Comparison of ENCODE assay signal across 8 mouse cellular contexts in genomic region chr14:13933290-13934051, GRCm38 (mm10). TPM values are rescaled to one million over a fixed set of nuclear protein-coding genes. Genes with fewer than 3 reads are reported as not detected.
DNase-seq lines count a peak whose midpoint lies in the region; ATAC-seq and TF ChIP-seq lines count a peak whose summit lies in the region.

No protein-coding gene starts in this region.

- intact Hi-C loops in left cerebral cortex, postnatal 14 days (cut with DNase I) = no loop called here

- no peaks in the 10 kb centered on the region for H3K36me3 ChIP-seq in lung, embryonic 15.5 days
- H3K36me3 ChIP-seq in limb, embryonic 15.5 days = no peaks in the 10 kb centered on the region

- H3K4me3 ChIP-seq in lung, embryonic 15.5 days = peak overlapping the region; percentile 35
- H3K4me3 ChIP-seq in lung, adult 2 months (replicated peaks; ENCODE audit: extremely low read depth, low read depth, low read length) = no peak overlapping the region
- peak overlapping the region; percentile 37 for H3K4me3 ChIP-seq in limb, embryonic 15.5 days

- H3K4me2 ChIP-seq in lung, embryonic 15.5 days = peak overlapping the region; percentile 77
- H3K4me2 ChIP-seq in limb, embryonic 15.5 days = peak overlapping the region; percentile 72

- no peak overlapping the region for H3K27ac ChIP-seq in lung, embryonic 15.5 days
- H3K27ac ChIP-seq in limb, embryonic 15.5 days = no peak overlapping the region

- no peaks in the 10 kb centered on the region for H3K27me3 ChIP-seq in lung, embryonic 15.5 days
- H3K27me3 ChIP-seq in limb, embryonic 15.5 days = no peaks in the 10 kb centered on the region

- peak; percentile 62; the same call in 1 of the 2 replicates for ATAC-seq in lung, embryonic 15.5 days (ENCODE audit: borderline replicate concordance, extremely low read depth, low FRiP score, low TSS enrichment)
- ATAC-seq in erythroid progenitor cell, adult 5-6 weeks (replicated peaks; ENCODE audit: low FRiP score, poor library complexity, severe bottlenecking) = peak; percentile 39; the same call in 1 of the 2 replicates
- no peak for ATAC-seq in limb, embryonic 15.5 days (ENCODE audit: insufficient number of reproducible peaks, low FRiP score, low TSS enrichment, low read depth)

- TF ChIP-seq CTCF in lung, adult 2 months (IDR thresholded peaks at IDR 0.05; ENCODE audit: insufficient read depth, low read length) = no peak

- no peaks in the 10 kb centered on the region for H3K9me3 ChIP-seq in lung, embryonic 15.5 days
- no peaks in the 10 kb centered on the region for H3K9me3 ChIP-seq in limb, embryonic 15.5 days

- no peak for TF ChIP-seq POLR2A in lung, adult 2 months (IDR thresholded peaks at IDR 0.05; ENCODE audit: borderline replicate concordance, extremely low read depth, low read depth, low read length)

- no peak for DNase-seq in lung, adult 2 months
- peak; percentile 57 for DNase-seq in skeletal muscle tissue, adult 2 months (ENCODE audit: low read depth, low spot score)
- DNase-seq in layer of hippocampus, adult 11-12 months (ENCODE audit: low spot score) = no peak
- DNase-seq in left cerebral cortex, postnatal 14 days (ENCODE audit: low spot score in 2 of 2) = no peak
- DNase-seq in testis, postnatal 14 days (ENCODE audit: low spot score) = no peak

- WGBS in lung, embryonic 15.5 days = 22% methylated on average over 29 of the region's 31 CpGs
- 19% methylated on average over 31 of the region's 31 CpGs for WGBS in lung, adult 2 months
- WGBS in limb, embryonic 15.5 days = 30% methylated on average over 27 of the region's 31 CpGs

- H3K4me1 ChIP-seq in lung, embryonic 15.5 days = peaks cover 9% of the 10 kb centered on the region
- no peaks in the 10 kb centered on the region for H3K4me1 ChIP-seq in lung, adult 2 months (ENCODE audit: control insufficient read depth, insufficient read depth, low read length)
- H3K4me1 ChIP-seq in limb, embryonic 15.5 days = peaks cover 7% of the 10 kb centered on the region; the same call in 1 of the 2 replicates

- H3K9ac ChIP-seq in lung, embryonic 15.5 days = peak overlapping the region; percentile 31
- H3K9ac ChIP-seq in limb, embryonic 15.5 days = peak overlapping the region; percentile 14; the same call in 1 of the 2 replicates

RNA-seq across cellular contexts. Expression of gene Gm281, which starts 19.2 kb away (rescaled TPM):
- 0.05 TPM in 1 of 2 replicates, not detected in the other for polyA plus RNA-seq in lung, embryonic 15.5 days (2015; fragmentation: Nextera tagmentation; extraction: Ambion mirVana)
- polyA plus RNA-seq in lung, adult 2 months (2012; rRNA removed) = 1.8 and 2.1 TPM in 2 replicates
- total RNA-seq in erythroid progenitor cell, adult 5-6 weeks (2015; ENCODE audit: low replicate concordance) = not detected in 2 replicates
- total RNA-seq in erythroid progenitor cell, adult 5-6 weeks (2017; ENCODE audit: low replicate concordance) = not detected in 2 replicates
- polyA plus RNA-seq in limb, embryonic 15.5 days (2015; fragmentation: Nextera tagmentation; extraction: Ambion mirVana) = not detected in 2 replicates
- total RNA-seq in left cerebral cortex, postnatal 14 days (2021) = not detected

RNA-seq across cellular contexts. Expression of gene Atxn7, which starts 27.8 kb away (rescaled TPM):
- polyA plus RNA-seq in lung, embryonic 15.5 days (2015; fragmentation: Nextera tagmentation; extraction: Ambion mirVana) = 3.4 and 4.9 TPM in 2 replicates
- polyA plus RNA-seq in lung, adult 2 months (2012; rRNA removed) = 33.4 and 39.4 TPM in 2 replicates
- 6.5 and 18.4 TPM in 2 replicates for total RNA-seq in erythroid progenitor cell, adult 5-6 weeks (2015; ENCODE audit: low replicate concordance)
- 14.2 and 37.3 TPM in 2 replicates for total RNA-seq in erythroid progenitor cell, adult 5-6 weeks (2017; ENCODE audit: low replicate concordance)
- polyA plus RNA-seq in limb, embryonic 15.5 days (2015; fragmentation: Nextera tagmentation; extraction: Ambion mirVana) = 4.2 and 4.9 TPM in 2 replicates
- 10 to 100 TPM; 20.0 to 20.3 TPM for total RNA-seq in left cerebral cortex, postnatal 14 days (2021)

RNA-seq across cellular contexts. Expression of gene Thoc7, which starts 28.2 kb away (rescaled TPM):
- polyA plus RNA-seq in lung, embryonic 15.5 days (2015; fragmentation: Nextera tagmentation; extraction: Ambion mirVana) = 168 and 189 TPM in 2 replicates
- polyA plus RNA-seq in lung, adult 2 months (2012; rRNA removed) = 9.2 and 13.3 TPM in 2 replicates
- 139 and 171 TPM in 2 replicates for total RNA-seq in erythroid progenitor cell, adult 5-6 weeks (2015; ENCODE audit: low replicate concordance)
- 116 and 149 TPM in 2 replicates for total RNA-seq in erythroid progenitor cell, adult 5-6 weeks (2017; ENCODE audit: low replicate concordance)
- 154 and 160 TPM in 2 replicates for polyA plus RNA-seq in limb, embryonic 15.5 days (2015; fragmentation: Nextera tagmentation; extraction: Ambion mirVana)
- 100 to 1,000 TPM in 1 of 2 experiments, 10 to 100 TPM in 1; 97.1 to 102 TPM for total RNA-seq in left cerebral cortex, postnatal 14 days (2021)

Comparison
In these comparisons a context has a peak if more than half of its experiments do, and no peak if none do; other contexts are left out.
1. RNA of gene Thoc7, which starts 28.2 kb away (polyA plus RNA-seq): 168 to 189 TPM in lung, embryonic 15.5 days and 154 to 160 TPM in limb, embryonic 15.5 days; 9.2 to 13.3 TPM in lung, adult 2 months; every median in the first group is over 10 times any median in the second.